Mouse (Mus musculus) stomach, postnatal 0 days (tissue): ENCODE measurements around the gene Zfp39. TPM values are rescaled to one million over a fixed set of nuclear protein-coding genes. Genes with fewer than 3 reads are reported as not detected.

Experiments used
- ATAC-seq: fragments of 200-750 bp; cut with Nextera tagmentation; 2 replicates; pipeline ENCODE4 v1.8.0; 2017; ENCODE audit not compliant: low FRiP score, low TSS enrichment
- DNase-seq: peaks from one replicate; pipeline ENCODE4 v3.0.0-alpha.2; 2016; ENCODE audit warnings: low spot score
- H3K27ac ChIP-seq: fragments of 300-500 bp; sonication (generic); replicated peaks from 2 replicates; pipeline ENCODE4 v1.5.1; 2014; ENCODE audit warnings: mild to moderate bottlenecking, control low read depth
- H3K27me3 ChIP-seq: fragments of 300-500 bp; sonication (generic); 2 replicates; pipeline ENCODE4 v1.6.1; 2014; ENCODE audit warnings: low read length; ENCODE audit not compliant: control insufficient read depth, insufficient read depth
- H3K36me3 ChIP-seq: fragments of 300-500 bp; sonication (generic); 2 replicates; pipeline ENCODE4 v1.6.1; 2014; ENCODE audit warnings: low read length, mixed read lengths; ENCODE audit not compliant: control insufficient read depth, insufficient read depth
- H3K4me1 ChIP-seq: fragments of 300-500 bp; sonication (generic); replicated peaks from 2 replicates; pipeline ENCODE4 v1.6.1; 2014; ENCODE audit warnings: antibody characterized with exemption; ENCODE audit not compliant: control insufficient read depth, insufficient read depth
- H3K4me2 ChIP-seq: fragments of 300-500 bp; sonication (generic); replicated peaks from 2 replicates; pipeline ENCODE4 v1.6.1; 2014; ENCODE audit warnings: low read depth, mild to moderate bottlenecking, control low read depth, moderate library complexity
- H3K4me3 ChIP-seq: fragments of 300-500 bp; sonication (generic); 2 replicates; pipeline ENCODE4 v1.5.1; 2014; ENCODE audit warnings: low read depth, low read length, control low read depth
- H3K9ac ChIP-seq: fragments of 300-500 bp; sonication (generic); 2 replicates; pipeline ENCODE4 v1.6.1; 2014; ENCODE audit warnings: mild to moderate bottlenecking, low read length, control low read depth, mixed read lengths
- H3K9me3 ChIP-seq: fragments of 300-500 bp; sonication (generic); 2 replicates; pipeline ENCODE4 v1.6.1; 2016; ENCODE audit warnings: low read length; ENCODE audit not compliant: control insufficient read depth
- CTCF ChIP-seq: IDR thresholded peaks from 2 replicates; pipeline ENCODE4 v1.5.1; 2016; ENCODE audit warnings: antibody characterized with exemption, low read depth, mild to moderate bottlenecking, moderate library complexity
- EP300 ChIP-seq: optimal IDR thresholded peaks from 2 replicates; pipeline ENCODE3; 2016; ENCODE audit warnings: antibody characterized with exemption
- WGBS: fragments of 180-500 bp; shearing (Covaris S2); extraction: QIAGEN DNeasy Blood & Tissue Kit; methylation state at CpG from one replicate; pipeline ENCODE4 v1.1.7; 2014; 5-methylcytosine and 5-hydroxymethylcytosine counted together
- polyA plus RNA-seq: library from polyadenylated mRNA; unstranded; fragments of >200 nt; fragmentation: Nextera tagmentation; extraction: Ambion mirVana; gene quantifications from 2 replicates; pipeline ENCODE4 v1.2.1, GENCODE M21; 2015

Gene Zfp39
- polyA plus RNA-seq, 1 experiment from 2014 or later, result 1.6 TPM

- Histone ChIP-seq H3K9me3 (no peaks in the 10 kb centered on the region), H3K36me3 (peaks cover 10% of the 10 kb centered on the region), H3K4me1 (no peaks in the 10 kb centered on the region), H3K27me3 (no peaks in the 10 kb centered on the region), H3K9ac (no peak overlapping the region), H3K4me2 (no peak overlapping the region), H3K27ac (no peak overlapping the region), H3K4me3 (no peak overlapping the region)
- TF ChIP-seq EP300, result no peak
- TF ChIP-seq CTCF, result no peak
- ATAC-seq (no peak), DNase-seq (no peak)
- 82% methylated on average over 6 of the region's 6 CpGs for WGBS
These were observed 6.5 kb downstream of the Zfp39 start for GRCm38 (mm10) chr11:58897485-58897884.

GRCm38 (mm10) chr11:58894456-58894855 is 9.6 kb downstream of the Zfp39 start:
- no peaks in the 10 kb centered on the region for H3K27me3 ChIP-seq
- TF ChIP-seq EP300 (no peak), CTCF (peak; percentile 19; the same call in 1 of the 2 replicates)
- H3K9ac ChIP-seq, result no peak overlapping the region
- H3K36me3 ChIP-seq, result peaks cover 12% of the 10 kb centered on the region
- H3K9me3 ChIP-seq, result no peaks in the 10 kb centered on the region
- 60% methylated on average over 6 of the region's 6 CpGs for WGBS
- H3K4me1 ChIP-seq, result no peaks in the 10 kb centered on the region
- H3K4me3 ChIP-seq, result no peak overlapping the region
- H3K27ac ChIP-seq, result no peak overlapping the region
- ATAC-seq, result no peak
- no peak for DNase-seq
- H3K4me2 ChIP-seq, result no peak overlapping the region

GRCm38 (mm10) chr11:58890511-58890910 is 13.5 kb downstream of the Zfp39 start:
- DNase-seq (no peak), ATAC-seq (no peak)
- Histone ChIP-seq H3K27me3 (no peaks in the 10 kb centered on the region), H3K4me1 (no peaks in the 10 kb centered on the region), H3K36me3 (peaks cover 12% of the 10 kb centered on the region), H3K4me2 (no peak overlapping the region), H3K4me3 (no peak overlapping the region), H3K27ac (no peak overlapping the region), H3K9me3 (no peaks in the 10 kb centered on the region), H3K9ac (no peak overlapping the region)
- 83% methylated on average over 10 of the region's 10 CpGs for WGBS
- TF ChIP-seq CTCF (no peak), EP300 (no peak)

GRCm38 (mm10) chr11:58883756-58884155 is 20.3 kb downstream of the Zfp39 start:
- DNase-seq (no peak), ATAC-seq (no peak)
- no peaks in the 10 kb centered on the region for H3K27me3 ChIP-seq
- WGBS, result 91% methylated on average over 8 of the region's 8 CpGs
- no peak overlapping the region for H3K9ac ChIP-seq
- TF ChIP-seq CTCF (no peak), EP300 (no peak)
- H3K4me1 ChIP-seq, result no peaks in the 10 kb centered on the region
- no peak overlapping the region for H3K27ac ChIP-seq
- H3K4me2 ChIP-seq, result no peak overlapping the region
- H3K9me3 ChIP-seq, result no peaks in the 10 kb centered on the region
- peaks cover 10% of the 10 kb centered on the region; the same call in 1 of the 2 replicates for H3K36me3 ChIP-seq
- no peak overlapping the region for H3K4me3 ChIP-seq

GRCm38 (mm10) chr11:58870961-58871360 is 33.1 kb downstream of the Zfp39 start:
- no peak for TF ChIP-seq EP300
- Histone ChIP-seq H3K4me1 (0 out of 2 replicates have a peak, but pooled peaks cover 2% of the 10 kb centered on the region), H3K36me3 (no peaks in the 10 kb centered on the region), H3K4me2 (no peak overlapping the region), H3K27me3 (no peaks in the 10 kb centered on the region), H3K27ac (no peak overlapping the region), H3K9me3 (no peaks in the 10 kb centered on the region), H3K9ac (no peak overlapping the region), H3K4me3 (no peak overlapping the region)
- DNase-seq, result no peak
- ATAC-seq, result no peak
- 83% methylated on average over 4 of the region's 4 CpGs for WGBS

- WGBS, result 67% methylated on average over 6 of the region's 6 CpGs
- no peak overlapping the region for H3K9ac ChIP-seq
- DNase-seq (no peak), ATAC-seq (no peak)
- H3K4me2 ChIP-seq, result peak overlapping the region; percentile 84
- no peaks in the 10 kb centered on the region for H3K9me3 ChIP-seq
- no peaks in the 10 kb centered on the region for H3K36me3 ChIP-seq
- H3K27ac ChIP-seq, result no peak overlapping the region
- no peaks in the 10 kb centered on the region for H3K27me3 ChIP-seq
- no peak for TF ChIP-seq EP300
- no peak for TF ChIP-seq CTCF
- 0 out of 2 replicates have a peak, but pooled peaks cover 2% of the 10 kb centered on the region for H3K4me1 ChIP-seq
- peak overlapping the region; percentile 69 for H3K4me3 ChIP-seq
These were observed 36.1 kb downstream of the Zfp39 start for GRCm38 (mm10) chr11:58867954-58868330.
